Mouse (Mus musculus) spleen, postnatal 36 days (tissue): ENCODE results near the gene Ube2k.
A peak's percentile ranks its signal among the peaks of the same experiment; 100 is the strongest.
"Not testable (repeated sequence)": the region's sequence is repeated elsewhere in the genome, so short reads cannot be mapped to it uniquely, and the experiment has no call there.

Experiments used
- DNase-seq, 2 experiments: peaks; one replicate each; pipeline ENCODE4 v3.0.0; 2022; ENCODE audit warnings: low spot score in 2 of 2, mixed read lengths in 1 of 2

Gene Ube2k

GRCm38 (mm10) chr5:65536751-65537419 is at the start of gene Ube2k, which contains the start of gene Smim14:
Ube2k (plus strand) TSS chr5:65537233.
Smim14 (minus strand) TSS chr5:65537184.
- DNase-seq = peak; percentile 94

GRCm38 (mm10) chr5:65487381-65487780 is 49.7 kb upstream of the Ube2k start:
- peak; percentile 55 to 60 for DNase-seq

GRCm38 (mm10) chr5:65488725-65489124 is 48.3 kb upstream of the Ube2k start:
- DNase-seq = peak; percentile 22 to 40

GRCm38 (mm10) chr5:65489830-65490229 is 47.2 kb upstream of the Ube2k start:
- peak in 1 of 2 experiments; percentile 30 for DNase-seq

- DNase-seq = peak; percentile 78 to 83
These were observed 45.0 kb upstream of the Ube2k start for GRCm38 (mm10) chr5:65491767-65492715.

- DNase-seq = peak; percentile 98 to 99
These were observed 44.1 kb upstream of the Ube2k start, which contains the start of gene Gm43552 for GRCm38 (mm10) chr5:65492716-65493531. Gm43552 (minus strand) TSS chr5:65492833.

- DNase-seq = no peak
These were observed 36.8 kb upstream of the Ube2k start for GRCm38 (mm10) chr5:65500231-65500630.

- no peak for DNase-seq
These were observed 35.6 kb upstream of the Ube2k start for GRCm38 (mm10) chr5:65501407-65501806.

GRCm38 (mm10) chr5:65505786-65506185 is 31.2 kb upstream of the Ube2k start:
- no peak for DNase-seq

GRCm38 (mm10) chr5:65508395-65508794 is 28.6 kb upstream of the Ube2k start:
- no peak for DNase-seq

GRCm38 (mm10) chr5:65513506-65513905 is 23.5 kb upstream of the Ube2k start:
- DNase-seq = no peak

- DNase-seq = peak; percentile 45 to 60
These were observed 22.3 kb upstream of the Ube2k start for GRCm38 (mm10) chr5:65514635-65515278.

GRCm38 (mm10) chr5:65521803-65522202 is 15.2 kb upstream of the Ube2k start:
- no peak for DNase-seq

GRCm38 (mm10) chr5:65524831-65525230 is 12.2 kb upstream of the Ube2k start:
- DNase-seq = no peak

GRCm38 (mm10) chr5:65525674-65526443 is 11.2 kb upstream of the Ube2k start:
- peak; percentile 48 to 53 for DNase-seq

- DNase-seq = no peak
These were observed 5.8 kb upstream of the Ube2k start for GRCm38 (mm10) chr5:65531283-65531682.

- no peak for DNase-seq
These were observed 2.5 kb upstream of the Ube2k start for GRCm38 (mm10) chr5:65534496-65534895.

GRCm38 (mm10) chr5:65535457-65536067 is 1.5 kb upstream of the Ube2k start:
- DNase-seq = peak; percentile 17 to 58

- DNase-seq = not testable (repeated sequence)
These were observed 966 bp upstream of the Ube2k start for GRCm38 (mm10) chr5:65536068-65536465.
